Mouse (Mus musculus): ENCODE data around the gene Adam12.

- TF ChIP-seq CTCF (conservative IDR thresholded peaks at IDR 0.05; ENCODE audit: low read length): no peak
- no peak for TF ChIP-seq NANOG (IDR thresholded peaks at IDR 0.05; ENCODE audit: borderline replicate concordance, low read length)
Observed at GRCm38 (mm10) chr7:134081307-134082072, 150.5 kb downstream of the Adam12 start.

Measured in E14TG2a.4 (cell line).